Mouse (Mus musculus) CH12F3 (cell line): ENCODE results near the gene 1700061G19Rik.

Experiments
- in situ Hi-C: fragments of 300-500 bp; cut with MboI; formaldehyde crosslinking; loops from 2 replicates; pipeline ENCODE4 v1.14.3; 2020; ENCODE audit warnings: low sequenced_read_pairs

Gene 1700061G19Rik

GRCm38 (mm10) chr17:56917166-56917565 lies 41.9 kb downstream of the 1700061G19Rik start:
- in situ Hi-C loops: no loop called here

- in situ Hi-C loops: no loop called here
These were observed 44.4 kb downstream of the 1700061G19Rik start for GRCm38 (mm10) chr17:56919725-56920124.

DNA sequence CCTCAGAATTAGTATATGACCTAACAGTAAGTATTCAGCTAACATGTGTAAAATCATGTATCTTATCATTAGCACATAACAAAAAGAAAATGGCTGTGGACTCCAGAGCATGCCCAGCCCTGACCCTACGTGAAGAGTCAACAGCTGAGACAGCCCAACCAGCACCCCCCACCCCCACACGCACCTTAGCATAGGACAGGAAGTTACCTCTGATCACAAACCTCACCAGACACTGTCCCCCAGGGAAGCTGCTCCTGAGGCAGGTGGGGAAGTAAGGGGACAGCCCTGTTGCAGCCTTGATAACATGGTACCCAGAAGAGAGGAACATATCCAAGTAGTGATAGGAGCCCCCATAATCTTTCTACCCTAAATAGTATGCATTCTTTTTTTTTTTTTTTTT lies 50.7 kb downstream of the 1700061G19Rik start:
- in situ Hi-C loops: no loop called here

- in situ Hi-C loops: no loop called here
These were observed 53.8 kb downstream of the 1700061G19Rik start for GRCm38 (mm10) chr17:56929101-56929500.

DNA sequence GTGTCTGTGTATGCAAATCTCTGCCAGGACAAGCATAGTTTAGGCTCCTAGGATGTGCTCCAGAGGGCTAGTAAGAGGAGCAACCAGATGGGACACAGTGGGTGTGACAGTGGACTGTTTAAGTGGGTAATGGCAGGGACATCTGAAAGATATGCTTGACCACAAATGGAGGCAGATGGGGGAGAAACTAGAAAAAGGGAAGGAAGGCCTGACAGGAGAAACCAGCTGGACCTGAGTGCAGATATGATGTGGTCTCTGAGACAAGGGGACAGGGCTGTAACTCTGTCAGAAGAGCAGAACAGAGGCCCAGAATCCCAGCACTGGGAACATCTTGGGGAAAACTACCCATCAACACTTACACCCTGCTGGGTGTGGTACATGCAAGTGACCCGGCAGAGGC lies 54.3 kb downstream of the 1700061G19Rik start:
- in situ Hi-C loops: no loop called here

GRCm38 (mm10) chr17:56930026-56930425 lies 54.7 kb downstream of the 1700061G19Rik start:
- in situ Hi-C loops: no loop called here

GRCm38 (mm10) chr17:56933395-56933794 lies 58.1 kb downstream of the 1700061G19Rik start:
- in situ Hi-C loops: no loop called here

GRCm38 (mm10) chr17:56934545-56935330 lies 59.5 kb downstream of the 1700061G19Rik start:
- in situ Hi-C loops: no loop called here

DNA sequence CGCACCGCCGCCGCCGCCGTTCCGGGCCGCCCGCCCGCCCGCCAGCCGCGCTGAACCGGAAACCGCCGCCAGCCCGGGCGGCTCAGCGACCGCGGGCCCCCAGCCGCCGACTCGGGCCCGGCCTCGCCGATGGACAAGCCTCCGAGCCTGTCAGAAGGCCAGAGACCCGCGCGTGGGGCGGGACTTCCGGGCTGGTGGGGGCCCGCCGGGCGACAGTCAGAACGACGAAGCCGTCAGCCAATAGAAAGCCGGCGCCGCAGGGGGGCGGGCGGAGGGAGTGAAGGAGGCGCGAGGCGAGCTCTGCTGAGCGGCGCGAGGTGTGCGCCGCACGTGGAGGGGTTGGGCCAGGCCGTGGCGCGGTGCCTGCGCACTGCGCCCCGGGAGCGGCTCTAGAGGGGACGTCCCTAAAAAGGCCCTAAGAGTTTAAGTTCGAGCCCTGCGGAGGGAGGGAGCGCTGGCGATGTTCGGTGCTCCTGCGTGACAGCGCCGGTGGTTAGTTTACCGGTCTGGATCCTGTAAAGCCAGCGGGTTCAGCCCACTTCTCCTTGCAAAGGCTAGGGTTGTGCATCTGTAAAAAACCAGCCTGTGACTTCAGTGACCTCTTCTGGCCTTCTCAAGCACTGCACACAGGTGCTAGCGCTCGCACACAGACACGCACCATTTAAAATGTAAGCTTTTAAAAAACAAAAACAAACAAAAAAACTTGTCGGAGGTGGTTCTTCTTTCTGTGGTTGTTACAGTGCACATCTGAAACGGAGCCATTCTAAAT lies 60.3 kb downstream of the 1700061G19Rik start, which contains the start of gene Mllt1:
Gene Mllt1, minus strand, starts transcription at position 53 of the 769 bp plus-strand sequence.
- in situ Hi-C loops: no loop called here

- in situ Hi-C loops: no loop called here
These were observed 61.5 kb downstream of the 1700061G19Rik start for GRCm38 (mm10) chr17:56936731-56937130.
